Mouse (Mus musculus) heart, postnatal 10 days (tissue): ENCODE results near the gene Cd22. TPM values are rescaled to one million over a fixed set of nuclear protein-coding genes. Genes with fewer than 3 reads are reported as not detected.
"Not testable (repeated sequence)": the region's sequence is repeated elsewhere in the genome, so short reads cannot be mapped to it uniquely, and the experiment has no call there.

Source experiments
- DNase-seq, 2 experiments: peaks; one replicate each; pipeline ENCODE4 v3.0.0; 2021
- intact Hi-C: fragments of 180-260 bp; cut with DNase I; formaldehyde crosslinking; loops from one replicate; pipeline ENCODE4 v1.15.1; 2025
- total RNA-seq, 2 experiments: library from RNA; stranded (reverse); gene quantifications; 2 replicates each; pipeline ENCODE4 v1.2.3; 2021

The Cd22 gene
- total RNA-seq, 2 experiments from 2014 or later, result 1.1 to 1.4 TPM

GRCm38 (mm10) chr7:30873083-30873482 lies 7.1 kb downstream of the Cd22 start:
- intact Hi-C loops, result loop anchor here (1.0 to 5.0 kb wide), 3 partner anchors 84 to 204 kb away; partner anchors contain the start of genes Fam187b, Fxyd3, Lsr and Usf2
- peak; percentile 74 to 84 for DNase-seq

- DNase-seq, result peak in 1 of 2 experiments; percentile 21
- intact Hi-C loops, result no loop called here
Observed at GRCm38 (mm10) chr7:30863386-30863785, 16.8 kb downstream of the Cd22 start.

GRCm38 (mm10) chr7:30861464-30861863 lies 18.7 kb downstream of the Cd22 start, which contains the start of gene Ffar1:
Gene Ffar1 (minus strand): TSS chr7:30861564.
- no peak for DNase-seq
- intact Hi-C loops, result no loop called here

- intact Hi-C loops, result loop anchor here (2.0 kb wide), 1 partner anchor 271 kb away; the partner anchor contains the start of gene Kmt2b
- peak; percentile 52 to 70 for DNase-seq
Observed at GRCm38 (mm10) chr7:30859635-30860402, 20.3 kb downstream of the Cd22 start.

GRCm38 (mm10) chr7:30859290-30859634 lies 20.9 kb downstream of the Cd22 start:
- peak; percentile 66 to 83 for DNase-seq
- intact Hi-C loops, result loop anchor here (2.0 kb wide), 1 partner anchor 270 kb away; the partner anchor contains the start of gene Kmt2b

- intact Hi-C loops, result loop anchor here (2.0 kb wide), 1 partner anchor 269 kb away; the partner anchor contains the start of gene Kmt2b
- DNase-seq, result no peak
Observed at GRCm38 (mm10) chr7:30857746-30858145, 22.4 kb downstream of the Cd22 start.

- intact Hi-C loops, result no loop called here
- no peak for DNase-seq
Observed at GRCm38 (mm10) chr7:30856078-30856477, 24.1 kb downstream of the Cd22 start, which contains the start of gene Ffar3. Gene Ffar3 (minus strand): TSS chr7:30856178.

- no peak for DNase-seq
- intact Hi-C loops, result no loop called here
Observed at GRCm38 (mm10) chr7:30851421-30851820, 28.7 kb downstream of the Cd22 start.

- intact Hi-C loops, result no loop called here
- no peak for DNase-seq
Observed at GRCm38 (mm10) chr7:30847934-30848333, 32.2 kb downstream of the Cd22 start.

- no peak for DNase-seq
- intact Hi-C loops, result no loop called here
Observed at GRCm38 (mm10) chr7:30847386-30847785, 32.8 kb downstream of the Cd22 start.

- intact Hi-C loops, result no loop called here
- DNase-seq, result no peak
Observed at GRCm38 (mm10) chr7:30846505-30847053, 33.6 kb downstream of the Cd22 start.

- intact Hi-C loops, result no loop called here
- no peak for DNase-seq
Observed at GRCm38 (mm10) chr7:30844676-30845297, 35.4 kb downstream of the Cd22 start.

GRCm38 (mm10) chr7:30842092-30842491 lies 38.0 kb downstream of the Cd22 start:
- no peak for DNase-seq
- intact Hi-C loops, result no loop called here

GRCm38 (mm10) chr7:30841379-30841778 lies 38.8 kb downstream of the Cd22 start:
- no peak for DNase-seq
- intact Hi-C loops, result no loop called here

GRCm38 (mm10) chr7:30840306-30840705 lies 39.8 kb downstream of the Cd22 start:
- DNase-seq, result peak in 1 of 2 experiments; percentile 11
- intact Hi-C loops, result no loop called here

GRCm38 (mm10) chr7:30837277-30837676 lies 42.9 kb downstream of the Cd22 start:
- intact Hi-C loops, result no loop called here
- DNase-seq, result no peak

- intact Hi-C loops, DNase-seq: not testable (repeated sequence)
Observed at GRCm38 (mm10) chr7:30832684-30833083, 47.5 kb downstream of the Cd22 start.

- intact Hi-C loops, result no loop called here
- DNase-seq, result no peak
Observed at GRCm38 (mm10) chr7:30832261-30832660, 47.9 kb downstream of the Cd22 start.

- intact Hi-C loops, result no loop called here
- no peak for DNase-seq
Observed at GRCm38 (mm10) chr7:30829428-30829827, 50.7 kb downstream of the Cd22 start.

- intact Hi-C loops, DNase-seq: not testable (repeated sequence)
Observed at GRCm38 (mm10) chr7:30828871-30829270, 51.3 kb downstream of the Cd22 start.

GRCm38 (mm10) chr7:30826660-30827059 lies 53.5 kb downstream of the Cd22 start:
- DNase-seq, result no peak
- intact Hi-C loops, result no loop called here
